Mouse (Mus musculus) limb, embryonic 12.5 days (tissue): ENCODE measurements around the gene Antxr1. TPM values are rescaled to one million over a fixed set of nuclear protein-coding genes. Genes with fewer than 3 reads are reported as not detected.

Experiments
- ATAC-seq: fragments of 200-750 bp; cut with Nextera tagmentation; 2 replicates; pipeline ENCODE4 v1.8.0; 2017; ENCODE audit warnings: low read depth, moderate TSS enrichment; ENCODE audit not compliant: insufficient number of reproducible peaks, insufficient read depth, low FRiP score, low TSS enrichment
- H3K27ac ChIP-seq: fragments of 300-500 bp; sonication (generic); 2 replicates; pipeline ENCODE4 v1.5.1; 2016; ENCODE audit warnings: mild to moderate bottlenecking, moderate library complexity
- H3K27me3 ChIP-seq: fragments of 300-500 bp; sonication (generic); 2 replicates; pipeline ENCODE4 v1.6.1; 2016; ENCODE audit warnings: mild to moderate bottlenecking, moderate library complexity
- H3K36me3 ChIP-seq: fragments of 300-500 bp; sonication (generic); 2 replicates; pipeline ENCODE4 v1.6.1; 2016; ENCODE audit warnings: mild to moderate bottlenecking, moderate library complexity
- H3K4me1 ChIP-seq: fragments of 300-500 bp; sonication (generic); replicated peaks from 2 replicates; pipeline ENCODE4 v1.6.1; 2016
- H3K4me2 ChIP-seq: fragments of 300-500 bp; sonication (generic); 2 replicates; pipeline ENCODE4 v1.6.1; 2016; ENCODE audit warnings: mild to moderate bottlenecking, moderate library complexity
- H3K4me3 ChIP-seq: fragments of 300-500 bp; sonication (generic); replicated peaks from 2 replicates; pipeline ENCODE4 v1.5.1; 2016; ENCODE audit warnings: mild to moderate bottlenecking
- H3K9ac ChIP-seq: fragments of 300-500 bp; sonication (generic); replicated peaks from 2 replicates; pipeline ENCODE4 v1.6.1; 2016; ENCODE audit warnings: mild to moderate bottlenecking, moderate library complexity
- H3K9me3 ChIP-seq: fragments of 300-500 bp; sonication (generic); 2 replicates; pipeline ENCODE4 v1.6.1; 2016; ENCODE audit warnings: mild to moderate bottlenecking, moderate library complexity
- WGBS: fragments of 180-500 bp; shearing (Covaris S2); methylation state at CpG from one replicate; pipeline ENCODE4 v1.1.7; 2016; 5-methylcytosine and 5-hydroxymethylcytosine counted together
- polyA plus RNA-seq: library from polyadenylated mRNA; unstranded; fragments of >200 nt; fragmentation: Nextera tagmentation; extraction: Ambion mirVana; gene quantifications from 2 replicates; pipeline ENCODE4 v1.2.1, GENCODE M21; 2016

Gene Antxr1
- polyA plus RNA-seq, 1 experiment from 2014 or later: 16.2 TPM

- H3K4me2 ChIP-seq: no peak overlapping the region
- no peak overlapping the region for H3K4me3 ChIP-seq
- no peak overlapping the region for H3K9ac ChIP-seq
- H3K9me3 ChIP-seq: no peaks in the 10 kb centered on the region
- peak; percentile 52; the same call in 1 of the 2 replicates for ATAC-seq
- peaks cover 54% of the 10 kb centered on the region for H3K36me3 ChIP-seq
- WGBS: 15% methylated on average over 5 of the region's 5 CpGs
- peak overlapping the region; percentile 87 for H3K27ac ChIP-seq
- no peaks in the 10 kb centered on the region for H3K27me3 ChIP-seq
- peaks cover 36% of the 10 kb centered on the region for H3K4me1 ChIP-seq
These were observed 175.4 kb downstream of the Antxr1 start for GRCm38 (mm10) chr6:87160196-87160595.

- ATAC-seq: no peak
- Histone ChIP-seq H3K27ac (no peak overlapping the region), H3K4me2 (no peak overlapping the region), H3K4me1 (peaks cover 40% of the 10 kb centered on the region), H3K36me3 (peaks cover 46% of the 10 kb centered on the region), H3K27me3 (no peaks in the 10 kb centered on the region), H3K9me3 (no peaks in the 10 kb centered on the region), H3K9ac (no peak overlapping the region), H3K4me3 (no peak overlapping the region)
- 89% methylated on average over 7 of the region's 7 CpGs for WGBS
These were observed 177.5 kb downstream of the Antxr1 start for GRCm38 (mm10) chr6:87158062-87158623.

GRCm38 (mm10) chr6:87153836-87154235 lies 181.8 kb downstream of the Antxr1 start:
- WGBS: 67% methylated on average over 3 of the region's 3 CpGs

GRCm38 (mm10) chr6:87153231-87153580 lies 182.4 kb downstream of the Antxr1 start:
- no peak overlapping the region for H3K4me2 ChIP-seq
- peaks cover 31% of the 10 kb centered on the region for H3K4me1 ChIP-seq
- no peak overlapping the region for H3K9ac ChIP-seq
- peaks cover 47% of the 10 kb centered on the region for H3K36me3 ChIP-seq
- WGBS: 87% methylated on average over 7 of the region's 7 CpGs
- H3K4me3 ChIP-seq: no peak overlapping the region
- no peaks in the 10 kb centered on the region for H3K27me3 ChIP-seq
- H3K9me3 ChIP-seq: no peaks in the 10 kb centered on the region
- no peak for ATAC-seq
- 0 out of 2 replicates have a peak overlapping the region, but pooled peaks have one; percentile 51 for H3K27ac ChIP-seq

More at GRCm38 (mm10) chr6:87153836-87154235, 181.8 kb downstream of the Antxr1 start:
- no peak for ATAC-seq
- no peak overlapping the region for H3K27ac ChIP-seq
- peaks cover 30% of the 10 kb centered on the region for H3K4me1 ChIP-seq
- H3K4me3 ChIP-seq: no peak overlapping the region
- H3K27me3 ChIP-seq: no peaks in the 10 kb centered on the region
- no peak overlapping the region for H3K4me2 ChIP-seq
- H3K36me3 ChIP-seq: peaks cover 47% of the 10 kb centered on the region
- H3K9me3 ChIP-seq: no peaks in the 10 kb centered on the region
- H3K9ac ChIP-seq: no peak overlapping the region

- Histone ChIP-seq H3K4me1 (peaks cover 33% of the 10 kb centered on the region), H3K36me3 (peaks cover 44% of the 10 kb centered on the region), H3K27ac (peak overlapping the region; percentile 51; the same call in 1 of the 2 replicates), H3K9me3 (no peaks in the 10 kb centered on the region), H3K4me3 (no peak overlapping the region), H3K27me3 (no peaks in the 10 kb centered on the region), H3K9ac (no peak overlapping the region), H3K4me2 (no peak overlapping the region)
- WGBS: 63% methylated on average over 21 of the region's 21 CpGs
- no peak for ATAC-seq
These were observed 183.0 kb downstream of the Antxr1 start for GRCm38 (mm10) chr6:87152461-87153230.

GRCm38 (mm10) chr6:87151427-87151826 lies 184.2 kb downstream of the Antxr1 start:
- Histone ChIP-seq H3K9ac (no peak overlapping the region), H3K4me3 (no peak overlapping the region), H3K9me3 (no peaks in the 10 kb centered on the region), H3K36me3 (peaks cover 35% of the 10 kb centered on the region), H3K27ac (peak overlapping the region; percentile 29; the same call in 1 of the 2 replicates), H3K27me3 (no peaks in the 10 kb centered on the region), H3K4me2 (no peak overlapping the region), H3K4me1 (peaks cover 33% of the 10 kb centered on the region)
- 35% methylated on average over 8 of the region's 8 CpGs for WGBS
- no peak for ATAC-seq

- 83% methylated on average over 7 of the region's 7 CpGs for WGBS
- no peak overlapping the region for H3K27ac ChIP-seq
- peaks cover 33% of the 10 kb centered on the region for H3K4me1 ChIP-seq
- peaks cover 32% of the 10 kb centered on the region for H3K36me3 ChIP-seq
- no peaks in the 10 kb centered on the region; the same call in 1 of the 2 replicates for H3K9me3 ChIP-seq
- H3K27me3 ChIP-seq: no peaks in the 10 kb centered on the region
- H3K4me2 ChIP-seq: no peak overlapping the region
- no peak overlapping the region for H3K4me3 ChIP-seq
- ATAC-seq: no peak
- no peak overlapping the region for H3K9ac ChIP-seq
These were observed 185.2 kb downstream of the Antxr1 start for GRCm38 (mm10) chr6:87150471-87150870.

- Histone ChIP-seq H3K27ac (no peak overlapping the region), H3K4me3 (no peak overlapping the region), H3K4me1 (peaks cover 29% of the 10 kb centered on the region), H3K4me2 (no peak overlapping the region), H3K27me3 (no peaks in the 10 kb centered on the region), H3K9ac (no peak overlapping the region), H3K36me3 (peaks cover 20% of the 10 kb centered on the region), H3K9me3 (no peaks in the 10 kb centered on the region; the same call in 1 of the 2 replicates)
- no peak for ATAC-seq
- 68% methylated on average over 3 of the region's 3 CpGs for WGBS
These were observed 187.7 kb downstream of the Antxr1 start for GRCm38 (mm10) chr6:87147921-87148320.

- H3K9me3 ChIP-seq: no peaks in the 10 kb centered on the region; the same call in 1 of the 2 replicates
- no peak overlapping the region for H3K4me3 ChIP-seq
- 0 out of 2 replicates have a peak, but pooled peaks cover 3% of the 10 kb centered on the region for H3K36me3 ChIP-seq
- no peak overlapping the region for H3K4me2 ChIP-seq
- H3K27ac ChIP-seq: no peak overlapping the region
- no peaks in the 10 kb centered on the region for H3K27me3 ChIP-seq
- H3K9ac ChIP-seq: no peak overlapping the region
- ATAC-seq: no peak
- WGBS: 73% methylated on average over 13 of the region's 13 CpGs
- peaks cover 31% of the 10 kb centered on the region for H3K4me1 ChIP-seq
These were observed 192.0 kb downstream of the Antxr1 start for GRCm38 (mm10) chr6:87143594-87143993.

GRCm38 (mm10) chr6:87142239-87142638 lies 193.4 kb downstream of the Antxr1 start:
- WGBS: 70% methylated on average over 5 of the region's 5 CpGs
- H3K36me3 ChIP-seq: peaks cover 6% of the 10 kb centered on the region; the same call in 1 of the 2 replicates
- no peak overlapping the region for H3K9ac ChIP-seq
- no peak overlapping the region for H3K4me2 ChIP-seq
- no peaks in the 10 kb centered on the region for H3K27me3 ChIP-seq
- peaks cover 27% of the 10 kb centered on the region for H3K4me1 ChIP-seq
- H3K4me3 ChIP-seq: no peak overlapping the region
- H3K9me3 ChIP-seq: no peaks in the 10 kb centered on the region; the same call in 1 of the 2 replicates
- H3K27ac ChIP-seq: no peak overlapping the region
- no peak for ATAC-seq

GRCm38 (mm10) chr6:87139796-87140553 lies 195.6 kb downstream of the Antxr1 start:
- peaks cover 25% of the 10 kb centered on the region for H3K36me3 ChIP-seq

More at GRCm38 (mm10) chr6:87139796-87140553, 195.6 kb downstream of the Antxr1 start:
- WGBS: 59% methylated on average over 12 of the region's 12 CpGs
- Histone ChIP-seq H3K4me1 (peaks cover 27% of the 10 kb centered on the region), H3K4me3 (no peak overlapping the region), H3K9me3 (no peaks in the 10 kb centered on the region), H3K4me2 (no peak overlapping the region), H3K27ac (0 out of 2 replicates have a peak overlapping the region, but pooled peaks have one; percentile 26), H3K27me3 (no peaks in the 10 kb centered on the region), H3K9ac (no peak overlapping the region)
- no peak for ATAC-seq
